ENCODE assay signal across 7 mouse cellular contexts in the genomic region with DNA sequence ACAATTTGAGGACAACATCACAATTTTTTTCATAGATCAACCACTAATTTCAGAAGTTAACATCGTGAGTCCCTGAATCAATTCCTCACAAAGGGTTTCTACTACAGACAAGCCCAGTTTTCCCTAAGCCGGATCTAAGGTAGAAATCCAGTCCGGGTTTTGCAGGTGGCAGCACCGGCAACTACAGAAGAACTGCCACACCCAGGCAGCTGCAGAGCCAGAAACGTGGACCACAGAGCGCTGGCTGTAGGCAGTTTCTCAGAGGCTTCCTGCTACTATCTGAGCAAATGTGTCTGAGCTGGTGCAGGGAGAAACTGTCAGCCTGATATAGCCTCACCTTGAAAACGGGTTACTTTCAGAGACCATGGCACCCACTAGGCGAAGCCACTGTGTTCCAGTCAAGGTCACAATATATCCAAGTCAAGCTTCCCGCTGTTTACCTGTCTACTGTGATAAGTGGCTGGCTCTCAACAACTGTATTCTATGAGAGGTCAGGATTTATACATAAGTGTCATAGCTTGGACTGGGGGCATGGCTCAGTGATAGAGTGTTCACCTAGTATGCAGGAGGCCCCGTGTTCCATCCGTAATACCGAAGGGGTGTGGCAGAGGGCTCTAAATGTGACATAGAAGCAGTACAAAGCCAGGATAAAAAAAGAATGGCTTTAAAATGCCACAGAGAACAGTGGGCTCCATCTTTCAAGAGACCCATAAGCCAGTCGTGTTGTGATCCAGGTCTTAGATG.
A peak's percentile ranks its signal among the peaks of the same experiment; 100 is the strongest.
DNase-seq lines count a peak whose midpoint lies in the region; ATAC-seq and TF ChIP-seq lines count a peak whose summit lies in the region.

No protein-coding gene starts in this region.

- ATAC-seq in hindbrain, postnatal 0 days: no peak
- ATAC-seq in liver, embryonic 11.5 days (replicated peaks; ENCODE audit: low FRiP score): peak; percentile 82

- peak; percentile 9 to 66; a peak in 2 of 4 replicates for TF ChIP-seq EP300 in MEL (IDR thresholded peaks at IDR 0.05; ENCODE audit: low read depth in 1 of 2, low read length in 2 of 2)

- H3K4me1 ChIP-seq in MEL (ENCODE audit: control insufficient read depth in 1 of 2, insufficient read depth in 2 of 2, low read length in 2 of 2): peaks cover 0 to 14% of the 10 kb centered on the region in 2 experiments; a peak in 3 of 4 replicates
- no peaks in the 10 kb centered on the region for H3K4me1 ChIP-seq in hindbrain, postnatal 0 days (ENCODE audit: insufficient read depth, low read length)
- peaks cover 4% of the 10 kb centered on the region; the same call in 1 of the 2 replicates for H3K4me1 ChIP-seq in liver, embryonic 11.5 days (replicated peaks; ENCODE audit: control insufficient read depth, insufficient read depth, low read length)

- no peak for TF ChIP-seq CTCF in MEL (IDR thresholded peaks at IDR 0.05 in 2 of 3, conservative IDR thresholded peaks at IDR 0.05 in 1 of 3; ENCODE audit: control insufficient read depth in 1 of 3, insufficient read depth in 1 of 3, low read depth in 2 of 3, low read length in 3 of 3, poor library complexity in 1 of 3, severe bottlenecking in 1 of 3)
- TF ChIP-seq CTCF in hindbrain, postnatal 0 days (IDR thresholded peaks at IDR 0.05; ENCODE audit: low read depth): no peak

- 47% methylated on average over 13 of the region's 13 CpGs for WGBS in hindbrain, postnatal 0 days
- WGBS in liver, embryonic 11.5 days: 29% methylated on average over 13 of the region's 13 CpGs

- H3K27ac ChIP-seq in MEL (ENCODE audit: control insufficient read depth, low read depth, low read length): peak overlapping the region; percentile 47
- H3K27ac ChIP-seq in hindbrain, postnatal 0 days: no peak overlapping the region
- no peak overlapping the region for H3K27ac ChIP-seq in liver, embryonic 11.5 days (ENCODE audit: low read depth, low read length)

- TF ChIP-seq POLR2A in MEL (IDR thresholded peaks at IDR 0.05; ENCODE audit: control insufficient read depth in 1 of 2, insufficient read depth in 1 of 2, low read depth in 1 of 2, low read length in 2 of 2, poor library complexity in 1 of 2): no peak

- no peak for TF ChIP-seq RAD21 in MEL (IDR thresholded peaks at IDR 0.05; ENCODE audit: low read depth, low read length)

- H3K4me3 ChIP-seq in MEL (ENCODE audit: control insufficient read depth in 1 of 2, insufficient read depth in 1 of 2, low read depth in 2 of 2, low read length in 2 of 2): peak overlapping the region in 1 of 2 experiments; percentile 32; a peak in 1 of 4 replicates
- no peak overlapping the region for H3K4me3 ChIP-seq in hindbrain, postnatal 0 days (ENCODE audit: low read length)
- no peak overlapping the region for H3K4me3 ChIP-seq in liver, embryonic 11.5 days (ENCODE audit: low read depth, low read length)

- no peaks in the 10 kb centered on the region for H3K27me3 ChIP-seq in MEL (ENCODE audit: control insufficient read depth in 1 of 2, insufficient read depth in 2 of 2, low read length in 2 of 2)
- H3K27me3 ChIP-seq in hindbrain, postnatal 0 days (ENCODE audit: insufficient read depth, low read length): 0 out of 2 replicates have a peak, but pooled peaks cover 3% of the 10 kb centered on the region
- peaks cover 18% of the 10 kb centered on the region for H3K27me3 ChIP-seq in liver, embryonic 11.5 days (replicated peaks; ENCODE audit: control insufficient read depth, insufficient read depth, low read length)

- no peaks in the 10 kb centered on the region for H3K9me3 ChIP-seq in MEL (replicated peaks; ENCODE audit: insufficient read depth, low read length)
- no peaks in the 10 kb centered on the region for H3K9me3 ChIP-seq in hindbrain, postnatal 0 days (ENCODE audit: low read length)
- H3K9me3 ChIP-seq in liver, embryonic 11.5 days (ENCODE audit: control insufficient read depth, low read length): no peaks in the 10 kb centered on the region

- H3K36me3 ChIP-seq in MEL (ENCODE audit: control insufficient read depth in 1 of 2, insufficient read depth in 2 of 2, low read length in 2 of 2): peaks cover 0 to 11% of the 10 kb centered on the region in 2 experiments; a peak in 2 of 4 replicates
- no peaks in the 10 kb centered on the region for H3K36me3 ChIP-seq in hindbrain, postnatal 0 days (ENCODE audit: insufficient read depth, low read length)
- H3K36me3 ChIP-seq in liver, embryonic 11.5 days (ENCODE audit: control insufficient read depth, insufficient read depth, low read length): no peaks in the 10 kb centered on the region

- peak overlapping the region; percentile 36; the same call in 1 of the 2 replicates for H3K4me2 ChIP-seq in hindbrain, postnatal 0 days (ENCODE audit: low read depth, low read length)
- peak overlapping the region; percentile 22; the same call in 1 of the 2 replicates for H3K4me2 ChIP-seq in liver, embryonic 11.5 days

- H3K79me2 ChIP-seq in MEL (ENCODE audit: control insufficient read depth, insufficient read depth, low read length, poor library complexity): no peaks in the 10 kb centered on the region

- peak overlapping the region; percentile 25; the same call in 1 of the 2 replicates for H3K9ac ChIP-seq in MEL (ENCODE audit: control insufficient read depth, low read depth, low read length, poor library complexity, severe bottlenecking)
- no peak overlapping the region for H3K9ac ChIP-seq in hindbrain, postnatal 0 days (replicated peaks; ENCODE audit: low read length)
- H3K9ac ChIP-seq in liver, embryonic 11.5 days (ENCODE audit: low read depth, low read length): no peak overlapping the region

- peak; percentile 90 for DNase-seq in MEL (ENCODE audit: low read depth, low spot score)
- DNase-seq in adrenal gland, postnatal 36 days: peak; percentile 49 to 67
- DNase-seq in gastrocnemius, postnatal 25 days: peak; percentile 16
- peak; percentile 56 for DNase-seq in hindbrain, postnatal 0 days (ENCODE audit: low spot score)
- DNase-seq in liver, embryonic 11.5 days (ENCODE audit: low spot score): no peak
- DNase-seq in neural tube, embryonic 10.5 days (ENCODE audit: extremely low spot score, low spot score): peak; percentile 42
- DNase-seq in testis, postnatal 14 days (ENCODE audit: low spot score): peak; percentile 15

TF ChIP-seq in MEL, 35 proteins besides CTCF, POLR2A, EP300 and RAD21 (continues in another document):
- TF ChIP-seq POLR2AphosphoS2 (IDR thresholded peaks at IDR 0.05; ENCODE audit: low read length): no peak
- TF ChIP-seq HCFC1 (IDR thresholded peaks at IDR 0.05; ENCODE audit: low read depth, low read length): peak; percentile 53; the same call in 1 of the 2 replicates
- no peak for TF ChIP-seq CHD1 (IDR thresholded peaks at IDR 0.05; ENCODE audit: low read depth, low read length)
- peak; percentile 8; the same call in 1 of the 2 replicates for TF ChIP-seq GATA1 (IDR thresholded peaks at IDR 0.05; ENCODE audit: low read depth, low read length)
- no peak for TF ChIP-seq MYB (IDR thresholded peaks at IDR 0.05; ENCODE audit: low read depth, low read length)
- TF ChIP-seq ZNF384 (IDR thresholded peaks at IDR 0.05; ENCODE audit: low read depth, low read length): peak; percentile 93
- peak; percentile 63; the same call in 1 of the 2 replicates for TF ChIP-seq BHLHE40 (IDR thresholded peaks at IDR 0.05; ENCODE audit: borderline replicate concordance, low read depth, low read length)
- no peak for TF ChIP-seq CHD2 (IDR thresholded peaks at IDR 0.05; ENCODE audit: low read length)
- TF ChIP-seq ZC3H11A (IDR thresholded peaks at IDR 0.05; ENCODE audit: low read depth, low read length): no peak
- no peak for TF ChIP-seq E2F4 (IDR thresholded peaks at IDR 0.05; ENCODE audit: borderline replicate concordance, low read depth, low read length)
- TF ChIP-seq TBP (IDR thresholded peaks at IDR 0.05; ENCODE audit: low read depth, low read length): no peak
- no peak for TF ChIP-seq MAZ (IDR thresholded peaks at IDR 0.05; ENCODE audit: low read depth, low read length)
- no peak for TF ChIP-seq USF1 (IDR thresholded peaks at IDR 0.05; ENCODE audit: low read depth, low read length)
- TF ChIP-seq MXI1 (IDR thresholded peaks at IDR 0.05; ENCODE audit: low read depth, low read length): peak; percentile 72
- 0 out of 2 replicates have a peak, but pooled peaks have one; percentile 50 for TF ChIP-seq MAX (IDR thresholded peaks at IDR 0.05; ENCODE audit: low read length)
- TF ChIP-seq ZKSCAN1 (IDR thresholded peaks at IDR 0.05; ENCODE audit: low read depth, low read length): no peak
- no peak for TF ChIP-seq SMC3 (IDR thresholded peaks at IDR 0.05; ENCODE audit: low read depth, low read length)
- peak; percentile 60; the same call in 1 of the 2 replicates for TF ChIP-seq MYC (IDR thresholded peaks at IDR 0.05; ENCODE audit: low read depth, low read length)
- no peak; the same call in 1 of the 2 replicates for TF ChIP-seq RCOR1 (IDR thresholded peaks at IDR 0.05; ENCODE audit: low read depth, low read length)
- no peak for TF ChIP-seq MAFK (IDR thresholded peaks at IDR 0.05; ENCODE audit: borderline replicate concordance, low read depth, low read length)
- no peak for TF ChIP-seq KAT2A (conservative IDR thresholded peaks at IDR 0.05; ENCODE audit: low read depth, low read length)
- TF ChIP-seq SIN3A (IDR thresholded peaks at IDR 0.05; ENCODE audit: low read length): peak; percentile 89
- TF ChIP-seq POLR2AphosphoS5 (IDR thresholded peaks at IDR 0.05; ENCODE audit: borderline replicate concordance, low read depth, low read length): no peak
- no peak for TF ChIP-seq ZMIZ1 (IDR thresholded peaks at IDR 0.05; ENCODE audit: low read depth, low read length)
- TF ChIP-seq MEF2A (IDR thresholded peaks at IDR 0.05; ENCODE audit: extremely low read depth, insufficient replicate concordance, low read depth, low read length, poor library complexity, severe bottlenecking): no peak
- peak; percentile 59 for TF ChIP-seq TCF12 (IDR thresholded peaks at IDR 0.05; ENCODE audit: low read depth, low read length)
- peak; percentile 61 for TF ChIP-seq ETS1 (IDR thresholded peaks at IDR 0.05; ENCODE audit: low read depth, low read length)
- no peak for TF ChIP-seq JUND (IDR thresholded peaks at IDR 0.05; ENCODE audit: low read depth, low read length)
- TF ChIP-seq TAL1 (IDR thresholded peaks at IDR 0.05; ENCODE audit: low read length): no peak
- no peak for TF ChIP-seq USF2 (IDR thresholded peaks at IDR 0.05; ENCODE audit: borderline replicate concordance in 1 of 2, insufficient read depth in 1 of 2, low read depth in 1 of 2, low read length in 2 of 2)
- TF ChIP-seq ELF1 (IDR thresholded peaks at IDR 0.05; ENCODE audit: low read depth, low read length): peak; percentile 17; the same call in 1 of the 2 replicates
- no peak for TF ChIP-seq NELFE (IDR thresholded peaks at IDR 0.05; ENCODE audit: low read depth, low read length)
- no peak for TF ChIP-seq NRF1 (IDR thresholded peaks at IDR 0.05; ENCODE audit: insufficient read depth, low read depth, low read length, poor library complexity, severe bottlenecking)
- TF ChIP-seq GABPA (IDR thresholded peaks at IDR 0.05; ENCODE audit: low read depth, low read length): no peak
